Mouse (Mus musculus): ENCODE data around the gene Szrd1.

The Szrd1 gene

DNA sequence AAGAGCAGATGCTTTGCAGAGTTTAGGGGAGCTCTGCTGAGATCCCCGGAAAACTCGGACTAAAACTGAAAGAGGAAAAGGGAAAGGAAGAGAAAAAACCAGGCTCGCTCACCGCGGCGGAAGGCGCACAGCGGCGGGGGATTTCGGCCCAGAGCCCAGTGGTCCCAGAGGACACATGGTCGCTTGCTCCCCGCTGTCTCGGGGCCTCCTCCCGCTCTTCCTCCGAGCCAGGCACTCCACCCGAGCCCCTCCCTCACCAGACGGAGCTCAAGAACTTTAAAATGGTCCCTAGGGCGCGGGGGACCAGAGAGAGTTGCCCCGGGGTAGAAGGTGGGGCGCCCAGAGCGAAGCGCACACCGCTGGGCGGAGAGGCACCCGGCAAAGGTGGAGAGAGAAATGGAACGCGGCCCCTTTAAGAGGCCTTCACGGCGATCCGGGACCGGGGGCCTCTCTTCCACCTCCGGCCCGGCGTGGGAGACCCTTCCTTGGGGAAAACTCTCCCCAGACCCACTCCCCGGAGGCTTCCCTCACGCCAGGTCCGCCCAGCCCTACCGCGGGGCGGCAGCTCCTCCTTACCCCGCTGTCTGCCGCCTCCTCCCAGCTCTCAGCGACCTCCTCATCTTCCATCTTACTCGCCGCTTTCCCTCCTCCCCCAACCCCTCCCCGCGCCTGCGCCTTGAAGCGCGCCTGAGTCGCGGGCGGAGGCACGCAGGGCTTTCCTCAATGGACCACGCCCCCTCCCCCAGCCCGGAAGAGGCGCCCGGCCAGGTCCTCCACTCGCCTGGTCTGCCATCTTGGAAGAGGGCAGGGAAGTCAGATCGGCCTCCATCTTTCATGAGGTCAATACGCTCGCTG lies at the start of gene Szrd1:
Gene Szrd1, minus strand, starts transcription at position 660 of the 855 bp plus-strand sequence.
- DNase-seq (ENCODE audit: low spot score) = peak; percentile 97

GRCm38 (mm10) chr4:141186923-141187836 lies 47.6 kb upstream of the Szrd1 start:
- DNase-seq (ENCODE audit: low spot score) = no peak

DNA sequence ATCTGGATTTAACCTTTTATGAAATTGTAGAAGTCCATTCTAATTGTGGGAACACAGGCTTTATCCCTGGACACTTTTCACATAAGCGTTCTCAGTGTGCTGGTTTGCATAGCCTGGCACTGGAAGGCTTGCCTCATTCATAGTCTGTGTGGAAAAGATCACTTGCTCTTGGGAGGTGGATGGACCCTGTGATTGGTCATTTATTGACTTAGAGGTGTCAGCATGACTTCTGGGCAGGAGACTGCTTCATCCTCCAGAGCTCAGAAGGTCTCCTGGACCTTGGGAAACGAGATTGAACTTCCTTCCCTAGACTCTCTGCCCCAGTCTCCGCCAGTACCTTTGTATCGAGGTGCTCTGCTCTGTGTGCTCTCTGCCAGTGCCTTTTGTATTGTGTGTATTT lies 44.9 kb upstream of the Szrd1 start:
- no peak for DNase-seq (ENCODE audit: low spot score)

GRCm38 (mm10) chr4:141183932-141184331 lies 44.4 kb upstream of the Szrd1 start:
- DNase-seq (ENCODE audit: low spot score) = no peak

DNA sequence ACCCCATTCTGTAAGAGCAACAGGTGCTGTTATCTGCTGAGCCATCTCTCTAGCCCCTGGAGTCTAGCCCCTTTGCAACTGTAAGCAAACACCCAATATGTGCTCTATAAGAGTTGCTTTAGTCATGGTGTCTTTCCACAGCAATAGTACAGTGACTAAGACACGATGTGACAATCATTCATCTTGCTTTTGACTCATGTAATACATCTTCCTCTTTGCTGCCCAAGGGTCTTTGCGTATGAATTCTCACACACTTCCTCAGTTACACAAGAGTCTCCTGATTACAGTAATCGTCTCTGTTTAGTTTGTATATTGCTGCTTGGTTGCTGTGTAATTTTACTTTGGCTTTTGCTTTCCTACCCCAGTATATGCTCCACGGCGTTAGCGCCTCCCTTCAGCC lies 42.4 kb upstream of the Szrd1 start:
- no peak for DNase-seq (ENCODE audit: low spot score)

- DNase-seq (ENCODE audit: low spot score) = no peak
Measured at GRCm38 (mm10) chr4:141180831-141181230, 41.3 kb upstream of the Szrd1 start.

DNA sequence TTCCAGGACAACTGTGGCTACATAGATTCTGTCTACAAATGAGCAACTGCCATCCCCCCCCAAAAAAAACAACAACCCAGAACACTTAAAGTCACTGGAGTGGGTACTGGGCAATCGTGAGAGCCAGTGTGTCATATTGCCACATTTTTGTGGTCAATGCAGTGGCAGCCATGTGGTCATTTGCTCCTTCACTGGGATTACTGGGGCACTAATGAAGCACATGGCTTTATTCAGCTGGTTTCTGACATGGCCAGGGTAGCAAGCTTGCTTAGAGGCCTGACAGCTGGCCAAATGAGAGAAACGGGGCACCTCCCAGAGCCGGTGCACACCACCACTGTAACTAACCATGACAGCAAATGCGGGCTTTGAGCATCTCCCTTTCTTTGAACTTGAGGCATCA lies 38.9 kb upstream of the Szrd1 start:
- DNase-seq (ENCODE audit: low spot score) = no peak

- no peak for DNase-seq (ENCODE audit: low spot score)
Measured at GRCm38 (mm10) chr4:141176328-141176838, 36.8 kb upstream of the Szrd1 start.

DNA sequence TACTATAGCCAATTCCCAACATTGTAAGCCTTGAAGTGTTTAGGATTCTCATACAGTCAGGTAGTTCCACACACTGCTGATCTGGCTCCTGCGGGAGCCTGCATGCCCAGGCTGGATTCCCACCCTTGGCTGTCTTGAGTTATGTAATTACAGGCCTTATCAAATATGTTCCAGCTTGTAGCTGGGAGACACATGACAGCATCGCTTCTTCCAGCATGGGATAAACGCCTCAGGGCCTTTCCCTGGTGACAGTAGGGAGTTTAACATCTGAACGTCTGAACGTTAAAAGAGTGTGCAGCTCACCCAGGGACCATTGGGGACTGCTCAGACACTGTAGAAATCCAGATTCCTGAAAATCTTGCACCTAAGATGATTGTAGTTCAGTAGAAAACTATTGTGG lies 36.2 kb upstream of the Szrd1 start:
- DNase-seq (ENCODE audit: low spot score) = no peak

- DNase-seq (ENCODE audit: low spot score) = no peak
Measured at GRCm38 (mm10) chr4:141172121-141172520, 32.5 kb upstream of the Szrd1 start.

DNA sequence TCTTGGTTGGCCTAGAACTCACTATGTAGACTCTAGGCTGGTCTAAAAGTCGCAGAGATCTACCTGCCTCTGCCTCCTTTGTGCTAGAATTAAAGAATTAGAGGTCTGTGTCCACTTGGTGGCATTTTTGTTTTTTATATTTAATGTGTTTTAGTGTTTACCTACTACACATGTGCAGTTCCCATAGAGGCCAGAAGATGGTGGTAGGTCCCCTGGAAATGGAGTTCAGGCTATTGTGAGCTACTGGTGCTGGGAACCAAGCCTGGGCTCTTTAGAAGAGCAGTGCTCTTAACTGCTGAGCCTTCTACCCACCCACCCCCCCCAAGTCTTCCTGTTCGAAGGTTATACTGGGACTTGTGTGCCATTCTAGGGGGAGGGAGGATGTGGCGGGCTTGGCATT lies 27.6 kb upstream of the Szrd1 start:
- DNase-seq (ENCODE audit: low spot score) = no peak

DNA sequence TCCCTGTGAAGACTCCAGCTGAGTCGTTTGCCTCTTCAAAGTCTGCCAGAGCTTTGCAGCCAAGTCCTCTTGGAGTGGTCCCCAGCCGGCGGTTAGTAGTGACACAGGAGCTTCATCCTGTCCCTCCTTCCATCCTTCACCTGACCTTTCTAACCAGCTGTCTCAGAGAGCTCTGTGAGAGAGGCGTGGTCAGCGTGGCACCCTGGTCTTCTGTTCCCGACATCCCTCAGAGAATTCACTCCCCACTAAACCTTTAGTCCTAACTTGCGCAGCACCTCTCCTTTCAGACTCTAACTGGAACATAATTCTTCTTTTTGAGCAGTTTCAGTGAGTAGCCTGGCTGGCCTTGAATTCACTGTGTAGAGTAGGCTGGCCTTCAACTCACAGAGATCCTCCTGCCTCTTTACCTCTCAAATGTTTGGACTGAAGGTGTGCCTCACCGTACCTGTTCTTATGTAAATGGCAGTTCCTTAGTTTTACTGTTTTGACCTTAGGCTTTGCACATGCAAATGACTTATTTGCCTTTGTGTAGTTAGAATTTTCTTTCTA lies 26.2 kb upstream of the Szrd1 start:
- no peak for DNase-seq (ENCODE audit: low spot score)

DNA sequence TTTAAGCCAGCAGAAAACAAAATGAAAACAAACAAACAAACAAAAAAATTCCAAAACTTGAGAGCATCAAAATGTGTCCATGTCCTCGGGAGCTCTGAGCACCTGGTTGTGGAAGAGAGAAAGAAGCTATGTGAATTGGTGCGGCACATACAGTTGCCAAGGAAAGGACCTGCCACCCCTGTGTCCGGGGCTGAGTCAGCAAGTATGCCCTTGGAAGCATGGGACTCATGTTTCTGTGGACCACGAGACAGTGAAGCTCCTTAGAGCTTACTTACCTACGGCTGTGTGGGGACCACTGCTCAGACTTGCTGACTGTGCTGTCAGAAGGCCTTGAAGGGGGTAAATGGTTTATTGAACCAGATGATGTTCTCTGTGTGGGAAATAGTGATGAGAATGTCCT lies 24.2 kb upstream of the Szrd1 start:
- DNase-seq (ENCODE audit: low spot score) = no peak

- no peak for DNase-seq (ENCODE audit: low spot score)
Measured at GRCm38 (mm10) chr4:141161699-141162208, 22.2 kb upstream of the Szrd1 start.

GRCm38 (mm10) chr4:141160193-141160592 lies 20.6 kb upstream of the Szrd1 start:
- DNase-seq (ENCODE audit: low spot score) = no peak

- no peak for DNase-seq (ENCODE audit: low spot score)
Measured at GRCm38 (mm10) chr4:141159666-141160065, 20.1 kb upstream of the Szrd1 start.

GRCm38 (mm10) chr4:141159093-141159492 lies 19.5 kb upstream of the Szrd1 start:
- no peak for DNase-seq (ENCODE audit: low spot score)

DNA sequence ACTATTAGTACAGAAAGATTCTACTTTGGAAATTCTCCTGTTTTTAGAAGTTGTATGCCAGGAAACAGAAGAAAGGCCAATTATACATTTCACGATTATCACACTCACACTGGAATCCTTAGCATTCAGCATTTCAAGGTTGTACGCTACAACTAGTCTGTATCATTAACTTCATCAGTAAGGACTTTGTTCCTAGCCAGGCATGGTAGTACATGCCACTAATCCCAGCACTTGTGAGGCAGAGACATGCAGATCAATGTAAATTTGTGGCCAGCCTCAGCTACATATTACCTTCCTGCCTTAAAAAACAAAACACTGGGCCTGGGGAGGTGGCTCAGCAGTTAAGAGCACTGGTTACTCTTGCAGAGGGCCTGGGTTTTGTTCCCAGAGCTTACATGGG lies 19.0 kb upstream of the Szrd1 start:
- no peak for DNase-seq (ENCODE audit: low spot score)

DNA sequence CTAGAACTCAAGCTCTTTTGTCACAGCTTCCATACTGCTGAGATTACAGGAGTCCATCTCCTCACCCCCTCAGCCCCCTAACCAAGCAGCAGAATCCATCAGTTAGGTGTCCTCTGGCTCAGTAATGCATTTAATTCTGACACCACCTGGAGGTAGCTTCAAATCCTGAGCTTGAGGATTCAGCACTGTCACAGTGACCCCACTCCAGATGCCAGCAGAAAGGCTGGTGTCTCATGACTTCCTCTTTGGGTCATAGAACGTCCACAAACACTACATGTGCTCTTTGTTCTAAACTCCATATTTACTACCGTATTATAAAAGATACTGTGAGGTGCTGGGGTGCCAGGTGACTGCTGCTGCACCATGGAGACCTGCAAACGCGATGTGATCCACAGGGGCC lies 17.9 kb upstream of the Szrd1 start:
- no peak for DNase-seq (ENCODE audit: low spot score)

- DNase-seq (ENCODE audit: low spot score) = no peak
Measured at GRCm38 (mm10) chr4:141149116-141149515, 9.5 kb upstream of the Szrd1 start.

- DNase-seq (ENCODE audit: low spot score) = no peak
Measured at GRCm38 (mm10) chr4:141148009-141148801, 8.6 kb upstream of the Szrd1 start.
